Mouse (Mus musculus) gonadal fat pad, adult 2 months (tissue): Measurements from ENCODE around the gene Hapln1. TPM values are rescaled to one million over a fixed set of nuclear protein-coding genes. Genes with fewer than 3 reads are reported as not detected.
A peak's percentile ranks its signal among the peaks of the same experiment; 100 is the strongest.

Experiments used
- DNase-seq: peaks from one replicate; pipeline ENCODE4 v3.0.0-alpha.2; 2012; ENCODE audit warnings: low read depth
- polyA plus RNA-seq: library from polyadenylated mRNA; depleted of rRNA; stranded (reverse); fragments of >200 nt; gene quantifications from 2 replicates; pipeline ENCODE4 v1.2.3, GENCODE M21; 2012; rRNA removed

Gene Hapln1
- polyA plus RNA-seq = 0.90 and 1.8 TPM in 2 replicates

- DNase-seq = no peak
These were observed at the start of gene Hapln1 for GRCm38 (mm10) chr13:89539205-89539886. Gene Hapln1 (plus strand): TSS chr13:89539796.

- DNase-seq = no peak
These were observed 46.4 kb upstream of the Hapln1 start for GRCm38 (mm10) chr13:89493169-89493568.

GRCm38 (mm10) chr13:89493678-89494077 lies 45.9 kb upstream of the Hapln1 start:
- DNase-seq = no peak

GRCm38 (mm10) chr13:89496569-89496968 lies 43.0 kb upstream of the Hapln1 start:
- no peak for DNase-seq

- no peak for DNase-seq
These were observed 40.2 kb upstream of the Hapln1 start for GRCm38 (mm10) chr13:89499419-89499818.

- DNase-seq = no peak
These were observed 18.1 kb upstream of the Hapln1 start for GRCm38 (mm10) chr13:89521507-89521908.

- DNase-seq = no peak
These were observed 10.9 kb upstream of the Hapln1 start for GRCm38 (mm10) chr13:89528716-89529115.

- DNase-seq = no peak
These were observed 9.2 kb upstream of the Hapln1 start for GRCm38 (mm10) chr13:89530386-89530785.

- no peak for DNase-seq
These were observed 280 bp downstream of the Hapln1 start for GRCm38 (mm10) chr13:89539887-89540264.

GRCm38 (mm10) chr13:89540301-89540982 lies 846 bp downstream of the Hapln1 start:
- DNase-seq = no peak

- DNase-seq = peak; percentile 4
These were observed 3.4 kb downstream of the Hapln1 start for GRCm38 (mm10) chr13:89543003-89543402.

- peak; percentile 4 for DNase-seq
These were observed 8.7 kb downstream of the Hapln1 start for GRCm38 (mm10) chr13:89548203-89548740.

GRCm38 (mm10) chr13:89549507-89549906 lies 9.9 kb downstream of the Hapln1 start:
- DNase-seq = no peak

GRCm38 (mm10) chr13:89551502-89551901 lies 11.9 kb downstream of the Hapln1 start:
- no peak for DNase-seq

GRCm38 (mm10) chr13:89564518-89564917 lies 24.9 kb downstream of the Hapln1 start:
- DNase-seq = no peak

- no peak for DNase-seq
These were observed 26.7 kb downstream of the Hapln1 start for GRCm38 (mm10) chr13:89566300-89566699.

GRCm38 (mm10) chr13:89579115-89579514 lies 39.5 kb downstream of the Hapln1 start:
- no peak for DNase-seq

- DNase-seq = no peak
These were observed 43.6 kb downstream of the Hapln1 start for GRCm38 (mm10) chr13:89583138-89583746.

GRCm38 (mm10) chr13:89583747-89584738 lies 44.4 kb downstream of the Hapln1 start:
- DNase-seq = no peak

GRCm38 (mm10) chr13:89585144-89585543 lies 45.5 kb downstream of the Hapln1 start:
- peak; percentile 12 for DNase-seq

- DNase-seq = no peak
These were observed 55.5 kb downstream of the Hapln1 start for GRCm38 (mm10) chr13:89595105-89595504.
